Mouse (Mus musculus) heart, postnatal 4 days (tissue): ENCODE data around the gene Spop. TPM values are rescaled to one million over a fixed set of nuclear protein-coding genes. Genes with fewer than 3 reads are reported as not detected.
A peak's percentile ranks its signal among the peaks of the same experiment; 100 is the strongest.

ENCODE experiments used
- DNase-seq: peaks from one replicate; pipeline ENCODE4 v3.0.0; 2021
- total RNA-seq, 2 experiments: library from RNA; stranded (reverse); gene quantifications; 2 replicates each; pipeline ENCODE4 v1.2.3; 2021

The Spop gene
- total RNA-seq, 2 experiments from 2014 or later: 111 to 133 TPM

DNA sequence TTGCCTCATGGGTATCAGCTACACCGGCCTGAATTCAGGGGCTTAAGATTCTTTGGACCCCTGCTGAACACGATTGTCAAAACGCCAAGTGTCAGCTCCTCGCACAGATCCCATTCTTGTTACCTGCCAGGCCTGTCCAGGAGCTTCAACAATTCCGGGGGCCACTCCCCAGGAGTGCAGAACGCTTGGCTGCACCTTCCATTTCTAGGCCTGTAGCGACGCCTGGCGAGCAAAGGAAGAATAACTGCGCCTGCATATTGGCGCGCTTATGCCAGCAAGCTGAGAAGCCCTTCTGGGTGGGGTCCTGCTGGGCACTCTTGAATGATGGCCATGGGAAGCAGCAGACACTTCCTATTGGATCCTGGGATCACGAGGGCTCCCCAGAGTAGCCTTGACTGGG, 107.7 kb downstream of the Spop start:
- DNase-seq: peak; percentile 83

DNA sequence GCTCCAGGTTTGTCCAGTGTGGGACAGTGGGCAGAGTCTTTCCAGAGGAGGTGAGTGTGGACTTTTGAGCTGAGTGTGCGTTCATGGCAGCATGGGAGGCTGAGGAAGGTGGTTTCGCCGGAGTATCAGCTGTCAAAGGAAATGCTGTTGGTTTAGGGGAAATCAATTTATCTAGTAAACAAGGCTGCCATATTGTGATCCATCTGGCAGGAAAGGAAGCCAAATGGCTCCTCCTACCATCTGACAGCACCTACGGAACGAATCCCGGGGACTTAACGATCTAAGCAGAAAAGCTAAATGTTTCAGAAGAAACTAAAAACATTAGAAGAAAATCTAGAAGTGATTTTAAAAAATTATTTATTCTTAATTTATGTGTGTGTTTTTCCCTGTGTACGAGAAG, 113.4 kb downstream of the Spop start:
- DNase-seq: no peak

DNA sequence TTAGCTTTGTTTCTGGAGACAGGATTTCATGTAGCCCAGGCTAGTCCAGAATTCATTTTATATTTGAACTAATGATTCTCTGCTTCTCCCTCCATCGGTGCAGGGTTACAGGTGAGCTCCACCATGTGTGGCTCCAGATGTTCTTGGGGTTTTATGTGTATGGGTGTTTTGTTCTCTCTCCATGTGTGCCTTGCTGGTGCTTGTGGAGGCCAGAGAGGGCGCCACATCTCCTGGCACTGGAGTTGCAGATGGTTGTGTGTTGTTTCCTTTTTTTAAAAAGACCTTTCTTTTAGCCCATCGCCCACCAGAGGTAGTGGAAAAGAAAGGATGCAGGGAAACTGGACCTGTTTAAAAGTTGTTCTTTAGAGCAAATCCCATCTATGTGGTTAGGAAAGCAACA, 114.4 kb downstream of the Spop start:
- no peak for DNase-seq

DNA sequence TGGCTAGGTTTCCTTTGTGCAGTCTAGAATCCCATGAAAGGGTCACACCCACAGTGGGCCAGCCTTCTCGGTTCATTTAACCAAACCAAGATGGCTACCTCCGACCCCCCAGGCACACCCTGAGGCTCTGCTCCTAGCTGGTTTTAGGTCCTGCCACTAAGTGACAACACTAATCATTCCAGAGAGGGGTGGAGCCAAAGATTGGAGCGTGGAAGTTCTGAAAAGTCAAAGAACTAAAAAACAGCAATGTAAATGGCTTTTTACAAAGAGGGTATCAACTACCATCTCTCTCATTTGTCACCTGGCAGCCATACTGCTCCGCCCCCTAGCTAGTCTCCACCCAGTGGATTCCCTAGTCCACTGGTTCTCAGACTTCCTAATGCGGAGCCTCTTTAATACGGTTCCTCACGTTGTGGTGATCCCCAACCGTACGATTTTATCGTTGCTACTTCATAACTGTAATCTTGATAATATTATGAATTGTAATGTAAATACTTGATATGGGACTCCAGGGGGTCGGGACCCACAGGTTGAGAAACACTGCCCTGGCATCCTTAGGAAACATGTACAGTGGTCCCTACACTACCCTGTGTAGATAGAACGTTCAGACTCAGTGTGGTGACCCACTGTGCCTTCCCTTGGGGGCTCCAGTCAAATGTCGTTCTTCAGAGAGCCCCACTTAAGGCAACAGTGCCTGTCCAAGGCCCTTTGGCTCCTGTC, 118.6 kb downstream of the Spop start:
- no peak for DNase-seq

DNA sequence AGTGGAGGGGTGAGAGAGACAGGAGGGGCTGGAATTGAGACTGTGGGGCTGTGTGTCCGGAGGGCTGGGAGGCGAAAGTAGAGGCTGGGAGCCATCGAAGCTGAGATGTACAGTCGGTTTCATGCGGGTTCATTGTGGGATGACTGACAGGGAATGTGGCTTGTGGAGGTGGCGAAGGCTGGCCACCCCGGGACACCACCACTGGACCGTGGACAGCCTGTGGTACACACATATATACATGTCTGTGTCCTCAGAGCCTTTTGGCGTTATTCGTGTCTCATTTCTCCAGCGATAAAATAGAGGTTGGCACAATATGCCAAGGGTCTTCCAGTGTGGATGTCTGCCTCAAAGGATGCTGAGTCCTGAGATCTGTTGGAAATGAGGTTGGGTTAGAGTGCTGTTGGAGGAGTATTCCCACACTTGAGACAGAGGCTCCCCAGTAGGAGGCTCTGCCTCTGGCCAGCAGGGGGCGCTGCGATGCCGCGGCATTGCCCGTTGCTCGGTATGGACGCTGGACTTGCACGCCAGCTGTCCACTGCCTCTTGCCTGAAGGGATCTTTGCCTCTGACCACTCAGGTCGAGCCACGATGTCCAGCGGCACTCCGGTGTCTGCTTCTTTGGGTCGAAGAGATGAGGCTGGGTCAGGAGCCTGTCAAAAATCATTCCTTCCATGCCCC, 119.7 kb downstream of the Spop start:
- peak; percentile 97 for DNase-seq

DNA sequence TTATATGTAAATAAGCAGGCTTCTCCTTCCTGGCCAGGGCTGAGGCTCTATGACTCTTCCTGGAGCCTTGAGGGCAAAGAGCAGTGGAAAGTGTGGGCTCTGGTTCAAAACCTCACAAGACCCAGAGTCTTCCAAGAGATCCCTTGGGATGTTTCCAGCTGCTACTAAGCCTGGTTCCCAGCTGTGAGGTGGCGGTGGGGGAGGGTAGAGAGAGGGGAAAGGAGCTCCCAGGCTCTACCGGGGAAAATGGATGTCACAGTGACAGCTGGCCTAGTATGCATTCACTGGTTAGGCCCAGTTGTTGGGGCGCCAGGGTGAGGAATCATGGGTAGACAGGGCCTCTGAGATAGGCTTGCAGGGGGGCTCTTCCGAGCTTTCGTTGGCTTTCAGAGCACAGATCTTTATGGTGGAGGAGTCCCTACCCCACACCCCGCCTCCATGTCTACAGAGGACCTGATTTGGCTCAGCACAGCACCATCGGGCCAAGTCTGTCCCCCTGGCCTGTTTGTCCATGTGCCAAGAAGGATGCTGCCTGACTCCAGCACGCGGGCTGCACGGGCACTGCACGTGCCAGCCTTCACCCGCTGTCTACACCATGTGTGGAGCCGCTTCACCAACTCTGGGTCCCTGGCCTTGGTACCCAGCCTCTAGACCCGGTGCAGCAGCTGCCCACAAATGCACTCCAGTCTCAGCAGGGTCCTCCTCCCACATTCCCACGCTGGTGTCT, 124.7 kb downstream of the Spop start:
- DNase-seq: peak; percentile 56

DNA sequence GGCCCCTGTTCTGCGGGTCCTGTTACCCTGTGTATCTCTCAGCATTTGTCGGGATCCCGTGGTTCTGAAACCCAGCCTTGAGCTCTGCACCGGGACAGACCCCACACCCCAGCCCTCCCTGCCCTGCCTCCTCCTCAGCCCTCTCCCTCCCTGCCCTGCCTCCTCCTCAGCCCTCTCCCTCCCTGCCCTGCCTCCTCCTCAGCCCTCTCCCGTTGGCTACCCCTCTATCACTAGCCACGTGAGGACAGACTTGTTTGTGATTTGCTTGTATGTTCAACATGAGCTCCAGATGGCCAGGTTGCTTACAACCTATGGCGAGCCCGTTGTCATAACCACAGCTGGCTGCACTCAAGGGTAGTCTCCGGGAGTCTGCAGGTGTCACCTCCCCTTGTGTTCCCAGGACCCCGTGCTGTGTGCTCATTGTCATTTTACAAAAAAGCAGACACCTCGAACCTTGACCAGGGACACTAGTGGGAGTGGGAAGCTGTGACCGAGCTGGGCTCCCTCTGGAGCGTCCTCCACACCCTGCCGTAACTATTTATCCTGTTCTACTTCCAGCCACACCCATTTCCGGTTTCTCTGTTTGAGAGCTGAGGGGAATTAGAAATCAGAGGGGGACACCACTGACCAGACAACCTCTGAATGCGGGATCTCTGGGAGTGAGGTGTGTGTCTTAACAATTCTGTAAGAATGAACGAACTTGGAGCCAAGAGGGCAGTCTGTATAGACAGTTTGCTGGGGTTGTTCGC, 126.9 kb downstream of the Spop start:
- DNase-seq: no peak

Other genes starting within 250 kb of the Spop start
- not detected for gene Tac4, start 152.6 kb upstream of the Spop start, total RNA-seq
- 10 to 100 TPM; 52.9 to 54.3 TPM for gene Kat7, start 103.8 kb upstream of the Spop start, total RNA-seq
- gene Fam117a, start 77.1 kb upstream of the Spop start, total RNA-seq: 10 to 100 TPM in 1 of 2 experiments, 1 to 10 TPM in 1; 8.4 to 11.5 TPM
- gene Slc35b1, start 29.4 kb upstream of the Spop start, total RNA-seq: 10 to 100 TPM; 57.1 to 60.5 TPM
- gene Nxph3, start 100.5 kb downstream of the Spop start, total RNA-seq: 1 to 10 TPM; 1.0 to 1.1 TPM
- 1 to 10 TPM; 3.7 to 4.3 TPM for gene Ngfr, start 173.7 kb downstream of the Spop start, total RNA-seq